Mouse (Mus musculus): ENCODE measurements at regions not wholly inside any gene's neighbourhood (a gene's known extent, or its start where the extent isn't known, plus 50 kb on each side); places are given as distances from the start of the nearest gene placed in this dataset.

GRCm38 (mm10) chr12:28958661-28959060 lies 207.1 kb downstream of the Eipr1 start:
- Histone ChIP-seq H3K9ac (ENCODE audit: low read depth, poor library complexity, severe bottlenecking) (no peak overlapping the region), H3K9me3 (replicated peaks; ENCODE audit: control insufficient read depth, insufficient read depth, low read length, poor library complexity, severe bottlenecking) (no peaks in the 10 kb centered on the region), H3K4me3 (ENCODE audit: low read depth, low read length) (no peak overlapping the region), H3K4me1 (ENCODE audit: control insufficient read depth, insufficient read depth, low read length) (no peaks in the 10 kb centered on the region), H3K36me3 (ENCODE audit: control insufficient read depth, insufficient read depth, low read length, poor library complexity, severe bottlenecking) (no peaks in the 10 kb centered on the region), H3K27ac (ENCODE audit: insufficient read depth, low read length) (no peak overlapping the region), H3K27me3 (ENCODE audit: control insufficient read depth, insufficient read depth, low read length, poor library complexity, severe bottlenecking) (no peaks in the 10 kb centered on the region)
- TF ChIP-seq CTCF (IDR thresholded peaks at IDR 0.05; ENCODE audit: low read depth, low read length) = no peak
- TF ChIP-seq EP300 (IDR thresholded peaks at IDR 0.05; ENCODE audit: insufficient read depth, low read depth, low read length) = no peak
- no peak for TF ChIP-seq POLR2A (IDR thresholded peaks at IDR 0.05; ENCODE audit: insufficient read depth, low read length)

GRCm38 (mm10) chr12:28969671-28970379 lies 218.2 kb downstream of the Eipr1 start:
- Histone ChIP-seq H3K27ac (ENCODE audit: insufficient read depth, low read length) (no peak overlapping the region), H3K9me3 (replicated peaks; ENCODE audit: control insufficient read depth, insufficient read depth, low read length, poor library complexity, severe bottlenecking) (no peaks in the 10 kb centered on the region), H3K36me3 (ENCODE audit: control insufficient read depth, insufficient read depth, low read length, poor library complexity, severe bottlenecking) (no peaks in the 10 kb centered on the region), H3K9ac (ENCODE audit: low read depth, poor library complexity, severe bottlenecking) (no peak overlapping the region), H3K27me3 (ENCODE audit: control insufficient read depth, insufficient read depth, low read length, poor library complexity, severe bottlenecking) (no peaks in the 10 kb centered on the region), H3K4me1 (ENCODE audit: control insufficient read depth, insufficient read depth, low read length) (no peaks in the 10 kb centered on the region), H3K4me3 (ENCODE audit: low read depth, low read length) (no peak overlapping the region)
- TF ChIP-seq EP300 (IDR thresholded peaks at IDR 0.05; ENCODE audit: insufficient read depth, low read depth, low read length) = no peak

GRCm38 (mm10) chr12:28974571-28975041 lies 223.0 kb downstream of the Eipr1 start:
- Histone ChIP-seq H3K9ac (ENCODE audit: low read depth, poor library complexity, severe bottlenecking) (no peak overlapping the region), H3K4me3 (ENCODE audit: low read depth, low read length) (no peak overlapping the region), H3K27ac (ENCODE audit: insufficient read depth, low read length) (no peak overlapping the region), H3K36me3 (ENCODE audit: control insufficient read depth, insufficient read depth, low read length, poor library complexity, severe bottlenecking) (no peaks in the 10 kb centered on the region), H3K27me3 (ENCODE audit: control insufficient read depth, insufficient read depth, low read length, poor library complexity, severe bottlenecking) (no peaks in the 10 kb centered on the region), H3K9me3 (replicated peaks; ENCODE audit: control insufficient read depth, insufficient read depth, low read length, poor library complexity, severe bottlenecking) (no peaks in the 10 kb centered on the region), H3K4me1 (ENCODE audit: control insufficient read depth, insufficient read depth, low read length) (no peaks in the 10 kb centered on the region)
- TF ChIP-seq EP300 (IDR thresholded peaks at IDR 0.05; ENCODE audit: insufficient read depth, low read depth, low read length) (no peak), POLR2A (IDR thresholded peaks at IDR 0.05; ENCODE audit: insufficient read depth, low read length) (no peak), CTCF (IDR thresholded peaks at IDR 0.05; ENCODE audit: low read depth, low read length) (peak; percentile 64)

DNA sequence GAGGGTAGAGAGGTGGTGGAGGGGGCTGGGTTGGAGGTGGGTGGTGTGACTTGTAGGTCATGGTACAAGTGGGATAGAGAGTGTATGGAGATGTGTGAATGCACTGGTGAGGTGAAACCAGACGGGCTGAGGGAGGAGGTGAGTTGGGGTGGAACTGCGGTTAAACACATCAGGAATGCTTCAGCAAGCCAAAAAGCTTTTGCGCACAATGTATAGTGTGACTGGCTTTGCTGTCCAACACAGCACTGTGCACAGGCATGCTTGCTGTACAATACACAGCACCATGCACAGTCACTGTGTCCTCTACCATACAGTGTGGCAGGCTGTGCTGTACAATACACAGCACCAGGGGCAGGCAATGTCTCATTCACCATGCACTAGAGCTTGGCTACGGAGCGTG lies 223.6 kb downstream of the Eipr1 start:
- H3K9me3 ChIP-seq (replicated peaks; ENCODE audit: control insufficient read depth, insufficient read depth, low read length, poor library complexity, severe bottlenecking) = no peaks in the 10 kb centered on the region
- H3K4me1 ChIP-seq (ENCODE audit: control insufficient read depth, insufficient read depth, low read length) = no peaks in the 10 kb centered on the region
- no peaks in the 10 kb centered on the region for H3K36me3 ChIP-seq (ENCODE audit: control insufficient read depth, insufficient read depth, low read length, poor library complexity, severe bottlenecking)
- TF ChIP-seq POLR2A (IDR thresholded peaks at IDR 0.05; ENCODE audit: insufficient read depth, low read length) (no peak), CTCF (IDR thresholded peaks at IDR 0.05; ENCODE audit: low read depth, low read length) (no peak), EP300 (IDR thresholded peaks at IDR 0.05; ENCODE audit: insufficient read depth, low read depth, low read length) (no peak)
- no peak overlapping the region for H3K4me3 ChIP-seq (ENCODE audit: low read depth, low read length)
- H3K9ac ChIP-seq (ENCODE audit: low read depth, poor library complexity, severe bottlenecking) = no peak overlapping the region
- H3K27ac ChIP-seq (ENCODE audit: insufficient read depth, low read length) = no peak overlapping the region
- no peaks in the 10 kb centered on the region for H3K27me3 ChIP-seq (ENCODE audit: control insufficient read depth, insufficient read depth, low read length, poor library complexity, severe bottlenecking)

- Histone ChIP-seq H3K4me1 (ENCODE audit: control insufficient read depth, insufficient read depth, low read length) (no peaks in the 10 kb centered on the region), H3K27ac (ENCODE audit: insufficient read depth, low read length) (no peak overlapping the region), H3K27me3 (ENCODE audit: control insufficient read depth, insufficient read depth, low read length, poor library complexity, severe bottlenecking) (no peaks in the 10 kb centered on the region), H3K9me3 (replicated peaks; ENCODE audit: control insufficient read depth, insufficient read depth, low read length, poor library complexity, severe bottlenecking) (no peaks in the 10 kb centered on the region), H3K4me3 (ENCODE audit: low read depth, low read length) (no peak overlapping the region), H3K9ac (ENCODE audit: low read depth, poor library complexity, severe bottlenecking) (no peak overlapping the region), H3K36me3 (ENCODE audit: control insufficient read depth, insufficient read depth, low read length, poor library complexity, severe bottlenecking) (no peaks in the 10 kb centered on the region)
- TF ChIP-seq EP300 (IDR thresholded peaks at IDR 0.05; ENCODE audit: insufficient read depth, low read depth, low read length) = no peak
- no peak for TF ChIP-seq POLR2A (IDR thresholded peaks at IDR 0.05; ENCODE audit: insufficient read depth, low read length)
- no peak for TF ChIP-seq CTCF (IDR thresholded peaks at IDR 0.05; ENCODE audit: low read depth, low read length)
These were observed 228.1 kb downstream of the Eipr1 start for GRCm38 (mm10) chr12:28979679-28980078.

DNA sequence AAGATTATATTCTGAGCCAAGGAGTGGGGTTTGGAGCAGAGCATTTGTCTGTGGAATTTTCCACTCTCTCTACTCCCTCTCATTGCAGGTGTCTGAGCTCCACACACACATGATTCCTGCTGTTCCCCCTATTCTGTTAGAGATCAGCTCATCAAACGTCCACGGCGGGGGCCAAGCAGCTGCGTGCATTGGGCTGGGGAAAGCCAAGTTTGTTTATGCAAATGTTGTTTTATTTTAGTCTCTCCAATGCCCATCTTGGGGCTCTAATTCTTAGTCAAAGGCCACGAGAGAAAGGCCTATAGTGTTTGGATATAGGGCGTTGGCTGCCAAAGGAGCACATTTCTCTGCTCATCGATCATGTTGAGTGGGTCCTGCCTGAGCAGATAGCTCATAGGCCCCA lies 234.6 kb downstream of the Eipr1 start:
- Histone ChIP-seq H3K27ac (ENCODE audit: insufficient read depth, low read length) (no peak overlapping the region), H3K36me3 (ENCODE audit: control insufficient read depth, insufficient read depth, low read length, poor library complexity, severe bottlenecking) (no peaks in the 10 kb centered on the region), H3K9ac (ENCODE audit: low read depth, poor library complexity, severe bottlenecking) (no peak overlapping the region), H3K4me3 (ENCODE audit: low read depth, low read length) (no peak overlapping the region), H3K27me3 (ENCODE audit: control insufficient read depth, insufficient read depth, low read length, poor library complexity, severe bottlenecking) (no peaks in the 10 kb centered on the region), H3K4me1 (ENCODE audit: control insufficient read depth, insufficient read depth, low read length) (no peaks in the 10 kb centered on the region), H3K9me3 (replicated peaks; ENCODE audit: control insufficient read depth, insufficient read depth, low read length, poor library complexity, severe bottlenecking) (no peaks in the 10 kb centered on the region)
- TF ChIP-seq CTCF (IDR thresholded peaks at IDR 0.05; ENCODE audit: low read depth, low read length) = no peak
- TF ChIP-seq POLR2A (IDR thresholded peaks at IDR 0.05; ENCODE audit: insufficient read depth, low read length) = no peak
- TF ChIP-seq EP300 (IDR thresholded peaks at IDR 0.05; ENCODE audit: insufficient read depth, low read depth, low read length) = no peak

Data from ES-Bruce4 (cell line).